Mouse (Mus musculus): ENCODE measurements around the gene Umps. TPM values are rescaled to one million over a fixed set of nuclear protein-coding genes. Genes with fewer than 3 reads are reported as not detected.

The Umps gene
- polyA plus RNA-seq, 1 experiment = 14.2 TPM

DNA sequence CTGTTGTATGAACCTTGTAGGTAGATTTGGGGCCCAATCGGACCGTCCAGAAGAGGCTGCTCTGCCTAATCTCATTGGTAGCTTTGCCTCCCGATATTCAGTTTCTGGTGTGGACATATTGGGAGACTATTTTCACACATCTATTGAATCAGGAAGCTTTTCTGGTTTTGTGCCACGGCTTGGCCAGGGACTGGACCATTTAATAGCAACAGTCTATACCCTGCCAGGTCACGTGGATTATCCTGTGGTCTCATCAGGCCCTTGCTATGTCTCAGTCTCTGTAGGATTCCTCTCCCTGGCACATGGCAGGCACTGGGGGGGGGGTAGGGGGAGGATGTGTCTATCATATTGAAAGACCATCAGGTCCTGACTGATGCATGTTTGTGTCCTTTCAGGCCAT, 26.7 kb downstream of the Umps start:
- TF ChIP-seq POLR2A (IDR thresholded peaks at IDR 0.05; ENCODE audit: borderline replicate concordance, control insufficient read depth, low read depth, low read length) (no peak), CTCF (IDR thresholded peaks at IDR 0.05; ENCODE audit: control insufficient read depth, insufficient read depth, low read length) (no peak)
- Histone ChIP-seq H3K27ac (ENCODE audit: control insufficient read depth, insufficient read depth, low read depth, low read length, poor library complexity) (no peak overlapping the region), H3K4me3 (replicated peaks; ENCODE audit: control insufficient read depth, low read depth, low read length) (no peak overlapping the region), H3K4me1 (ENCODE audit: control insufficient read depth, insufficient read depth, low read length) (peaks cover 2% of the 10 kb centered on the region; the same call in 1 of the 2 replicates)
- WGBS = 79% methylated on average over 5 of the region's 5 CpGs

- peaks cover 2% of the 10 kb centered on the region; the same call in 1 of the 2 replicates for H3K4me1 ChIP-seq (ENCODE audit: control insufficient read depth, insufficient read depth, low read length)
- H3K27ac ChIP-seq (ENCODE audit: control insufficient read depth, insufficient read depth, low read depth, low read length, poor library complexity) = no peak overlapping the region
- 56% methylated on average over 9 of the region's 9 CpGs for WGBS
- H3K4me3 ChIP-seq (replicated peaks; ENCODE audit: control insufficient read depth, low read depth, low read length) = no peak overlapping the region
- TF ChIP-seq POLR2A (IDR thresholded peaks at IDR 0.05; ENCODE audit: borderline replicate concordance, control insufficient read depth, low read depth, low read length) = no peak
- TF ChIP-seq CTCF (IDR thresholded peaks at IDR 0.05; ENCODE audit: control insufficient read depth, insufficient read depth, low read length) = no peak
Observed at GRCm38 (mm10) chr16:33939636-33940035, 27.2 kb downstream of the Umps start.

GRCm38 (mm10) chr16:33939133-33939531, 27.7 kb downstream of the Umps start:
- TF ChIP-seq POLR2A (IDR thresholded peaks at IDR 0.05; ENCODE audit: borderline replicate concordance, control insufficient read depth, low read depth, low read length) (no peak), CTCF (IDR thresholded peaks at IDR 0.05; ENCODE audit: control insufficient read depth, insufficient read depth, low read length) (no peak)
- WGBS = 73% methylated on average over 2 of the region's 2 CpGs
- no peak overlapping the region for H3K4me3 ChIP-seq (replicated peaks; ENCODE audit: control insufficient read depth, low read depth, low read length)
- H3K4me1 ChIP-seq (ENCODE audit: control insufficient read depth, insufficient read depth, low read length) = peaks cover 4% of the 10 kb centered on the region; the same call in 1 of the 2 replicates
- H3K27ac ChIP-seq (ENCODE audit: control insufficient read depth, insufficient read depth, low read depth, low read length, poor library complexity) = no peak overlapping the region

GRCm38 (mm10) chr16:33938311-33939132, 28.3 kb downstream of the Umps start:
- H3K27ac ChIP-seq (ENCODE audit: control insufficient read depth, insufficient read depth, low read depth, low read length, poor library complexity) = no peak overlapping the region
- TF ChIP-seq POLR2A (IDR thresholded peaks at IDR 0.05; ENCODE audit: borderline replicate concordance, control insufficient read depth, low read depth, low read length) = no peak
- no peak for TF ChIP-seq CTCF (IDR thresholded peaks at IDR 0.05; ENCODE audit: control insufficient read depth, insufficient read depth, low read length)
- 61% methylated on average over 12 of the region's 12 CpGs for WGBS
- H3K4me3 ChIP-seq (replicated peaks; ENCODE audit: control insufficient read depth, low read depth, low read length) = no peak overlapping the region
- H3K4me1 ChIP-seq (ENCODE audit: control insufficient read depth, insufficient read depth, low read length) = peaks cover 4% of the 10 kb centered on the region

DNA sequence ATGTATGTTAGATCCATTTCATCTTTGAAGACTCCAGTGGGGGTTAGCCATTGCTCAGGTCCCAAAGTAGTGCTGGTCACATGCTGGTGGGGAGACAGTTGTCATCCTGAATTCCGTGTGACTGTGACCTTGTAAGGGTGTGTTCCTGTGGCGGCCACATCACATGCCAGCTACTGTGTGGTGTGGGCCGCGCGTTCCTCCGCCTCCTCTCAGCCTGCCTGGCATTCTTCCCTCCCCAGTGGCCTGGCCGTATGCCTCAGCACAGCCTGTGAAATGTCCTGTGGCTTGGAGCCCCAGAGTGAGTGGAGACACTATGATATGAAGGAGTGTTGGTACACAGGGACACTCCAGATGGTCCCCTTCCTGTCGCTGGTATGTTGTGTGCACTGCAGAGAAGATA, 29.3 kb downstream of the Umps start:
- H3K27ac ChIP-seq (ENCODE audit: control insufficient read depth, insufficient read depth, low read depth, low read length, poor library complexity) = no peak overlapping the region
- H3K4me1 ChIP-seq (ENCODE audit: control insufficient read depth, insufficient read depth, low read length) = peaks cover 4% of the 10 kb centered on the region
- 17% methylated on average over 8 of the region's 8 CpGs for WGBS
- H3K4me3 ChIP-seq (replicated peaks; ENCODE audit: control insufficient read depth, low read depth, low read length) = no peak overlapping the region
- TF ChIP-seq POLR2A (IDR thresholded peaks at IDR 0.05; ENCODE audit: borderline replicate concordance, control insufficient read depth, low read depth, low read length) = no peak
- no peak for TF ChIP-seq CTCF (IDR thresholded peaks at IDR 0.05; ENCODE audit: control insufficient read depth, insufficient read depth, low read length)

DNA sequence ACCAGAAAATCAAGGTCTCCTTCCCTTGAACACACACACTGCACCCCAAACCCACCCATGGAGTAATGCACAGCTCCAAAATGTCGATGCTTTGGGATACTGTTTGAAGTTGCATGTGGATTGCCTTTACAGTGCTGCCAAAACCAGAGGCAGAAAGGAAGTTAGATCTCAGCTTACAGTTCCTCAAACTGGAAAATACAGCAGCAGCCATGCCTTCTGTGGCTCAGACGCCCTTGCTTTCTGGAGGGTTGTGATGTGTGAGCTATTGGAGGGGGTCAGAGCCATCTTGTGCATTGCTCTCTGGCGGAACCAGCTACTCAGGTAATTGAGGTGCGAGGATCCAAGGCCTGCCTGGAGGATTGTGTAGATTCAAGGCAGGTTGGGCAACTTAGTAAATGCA, 30.0 kb downstream of the Umps start:
- no peak overlapping the region for H3K4me3 ChIP-seq (replicated peaks; ENCODE audit: control insufficient read depth, low read depth, low read length)
- H3K27ac ChIP-seq (ENCODE audit: control insufficient read depth, insufficient read depth, low read depth, low read length, poor library complexity) = no peak overlapping the region
- peaks cover 8% of the 10 kb centered on the region for H3K4me1 ChIP-seq (ENCODE audit: control insufficient read depth, insufficient read depth, low read length)
- TF ChIP-seq CTCF (IDR thresholded peaks at IDR 0.05; ENCODE audit: control insufficient read depth, insufficient read depth, low read length) (no peak), POLR2A (IDR thresholded peaks at IDR 0.05; ENCODE audit: borderline replicate concordance, control insufficient read depth, low read depth, low read length) (no peak)
- WGBS = 17% methylated on average over 4 of the region's 4 CpGs

- Histone ChIP-seq H3K27ac (ENCODE audit: control insufficient read depth, insufficient read depth, low read depth, low read length, poor library complexity) (no peak overlapping the region), H3K4me1 (ENCODE audit: control insufficient read depth, insufficient read depth, low read length) (peaks cover 8% of the 10 kb centered on the region)
- WGBS = 85% methylated on average over 6 of the region's 6 CpGs
Observed at GRCm38 (mm10) chr16:33935407-33935785, 31.4 kb downstream of the Umps start.

GRCm38 (mm10) chr16:33934701-33935406, 32.0 kb downstream of the Umps start:
- peaks cover 8% of the 10 kb centered on the region for H3K4me1 ChIP-seq (ENCODE audit: control insufficient read depth, insufficient read depth, low read length)
- WGBS = 47% methylated on average over 5 of the region's 5 CpGs
- TF ChIP-seq POLR2A (IDR thresholded peaks at IDR 0.05; ENCODE audit: borderline replicate concordance, control insufficient read depth, low read depth, low read length) (no peak), CTCF (IDR thresholded peaks at IDR 0.05; ENCODE audit: control insufficient read depth, insufficient read depth, low read length) (no peak)
- H3K4me3 ChIP-seq (replicated peaks; ENCODE audit: control insufficient read depth, low read depth, low read length) = no peak overlapping the region
- H3K27ac ChIP-seq (ENCODE audit: control insufficient read depth, insufficient read depth, low read depth, low read length, poor library complexity) = no peak overlapping the region

More at GRCm38 (mm10) chr16:33935407-33935785, 31.4 kb downstream of the Umps start:
- no peak overlapping the region for H3K4me3 ChIP-seq (replicated peaks; ENCODE audit: control insufficient read depth, low read depth, low read length)
- TF ChIP-seq POLR2A (IDR thresholded peaks at IDR 0.05; ENCODE audit: borderline replicate concordance, control insufficient read depth, low read depth, low read length) = no peak
- TF ChIP-seq CTCF (IDR thresholded peaks at IDR 0.05; ENCODE audit: control insufficient read depth, insufficient read depth, low read length) = no peak
